Mouse (Mus musculus): ENCODE data around the gene Rbfox3. TPM values are rescaled to one million over a fixed set of nuclear protein-coding genes. Genes with fewer than 3 reads are reported as not detected.
"Not testable (repeated sequence)": the region's sequence is repeated elsewhere in the genome, so short reads cannot be mapped to it uniquely, and the experiment has no call there.

The Rbfox3 gene
- polyA plus RNA-seq, 1 experiment from 2014 or later, result not detected

DNA sequence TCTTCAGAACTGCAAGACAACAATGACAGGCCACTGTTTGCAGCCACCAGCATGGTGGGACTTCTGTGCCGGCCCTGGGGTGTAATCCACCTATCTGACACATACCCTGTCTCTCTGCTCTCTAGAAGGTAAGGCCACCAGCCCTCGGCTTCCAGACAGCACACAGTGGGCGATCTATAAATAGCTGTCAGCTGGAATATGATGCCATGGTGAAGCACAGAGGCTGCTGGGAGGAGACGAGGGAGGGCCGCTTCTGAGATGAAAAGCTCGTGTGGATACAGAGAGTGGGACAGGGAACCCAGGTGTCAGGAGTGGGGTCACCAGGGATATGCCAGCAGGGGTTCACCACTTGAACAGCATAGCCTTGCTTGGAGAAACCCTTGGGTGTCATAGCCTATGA lies 120.0 kb downstream of the Rbfox3 start:
- H3K36me3 ChIP-seq (ENCODE audit: inconsistent target), result no peaks in the 10 kb centered on the region
- WGBS (ENCODE audit: missing documents), result 86% methylated on average over 6 of the region's 6 CpGs
- H3K79me2 ChIP-seq (ENCODE audit: inconsistent target), result no peaks in the 10 kb centered on the region
- no peak overlapping the region for H3K27ac ChIP-seq
- no peak overlapping the region for H3K4me3 ChIP-seq (ENCODE audit: inconsistent target)

GRCm38 (mm10) chr11:118788091-118788490 lies 123.3 kb downstream of the Rbfox3 start:
- no peak overlapping the region for H3K27ac ChIP-seq
- 100% methylated on average over 1 of the region's 1 CpGs for WGBS (ENCODE audit: missing documents)
- no peaks in the 10 kb centered on the region for H3K36me3 ChIP-seq (ENCODE audit: inconsistent target)
- H3K79me2 ChIP-seq (ENCODE audit: inconsistent target), result no peaks in the 10 kb centered on the region
- H3K4me3 ChIP-seq (ENCODE audit: inconsistent target), result no peak overlapping the region

GRCm38 (mm10) chr11:118782677-118783076 lies 128.7 kb downstream of the Rbfox3 start:
- Histone ChIP-seq H3K27ac (no peak overlapping the region), H3K79me2 (ENCODE audit: inconsistent target) (no peaks in the 10 kb centered on the region), H3K4me3 (ENCODE audit: inconsistent target) (no peak overlapping the region), H3K36me3 (ENCODE audit: inconsistent target) (no peaks in the 10 kb centered on the region)
- 89% methylated on average over 5 of the region's 5 CpGs for WGBS (ENCODE audit: missing documents)

DNA sequence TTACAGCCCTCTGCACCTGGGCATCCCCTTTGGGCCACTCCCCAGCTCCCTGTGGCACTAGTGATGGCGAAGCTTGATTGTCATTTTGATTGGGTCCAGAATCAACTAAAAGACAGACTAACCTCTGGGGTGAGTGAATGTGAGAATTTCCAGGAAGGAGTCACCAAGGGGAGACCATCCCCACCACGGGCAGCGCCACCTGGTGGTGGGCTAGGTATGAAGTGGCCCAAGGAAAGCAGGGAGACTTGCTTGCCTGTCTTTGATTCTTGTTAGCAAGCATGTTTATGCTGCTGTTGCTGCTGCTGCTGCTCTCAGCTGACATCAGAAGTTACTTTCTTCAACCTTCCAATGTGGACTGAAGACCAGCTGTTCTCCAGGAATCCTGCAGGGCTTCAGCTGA lies 135.6 kb downstream of the Rbfox3 start:
- no peak overlapping the region for H3K27ac ChIP-seq
- WGBS (ENCODE audit: missing documents), result 18% methylated on average over 3 of the region's 3 CpGs
- no peaks in the 10 kb centered on the region for H3K79me2 ChIP-seq (ENCODE audit: inconsistent target)
- H3K36me3 ChIP-seq (ENCODE audit: inconsistent target), result no peaks in the 10 kb centered on the region
- no peak overlapping the region for H3K4me3 ChIP-seq (ENCODE audit: inconsistent target)

GRCm38 (mm10) chr11:118774777-118775176 lies 136.6 kb downstream of the Rbfox3 start:
- H3K79me2 ChIP-seq (ENCODE audit: inconsistent target); H3K27ac ChIP-seq; H3K4me3 ChIP-seq (ENCODE audit: inconsistent target); H3K36me3 ChIP-seq (ENCODE audit: inconsistent target): not testable (repeated sequence)
- WGBS (ENCODE audit: missing documents), result 67% methylated on average over 2 of the region's 2 CpGs

DNA sequence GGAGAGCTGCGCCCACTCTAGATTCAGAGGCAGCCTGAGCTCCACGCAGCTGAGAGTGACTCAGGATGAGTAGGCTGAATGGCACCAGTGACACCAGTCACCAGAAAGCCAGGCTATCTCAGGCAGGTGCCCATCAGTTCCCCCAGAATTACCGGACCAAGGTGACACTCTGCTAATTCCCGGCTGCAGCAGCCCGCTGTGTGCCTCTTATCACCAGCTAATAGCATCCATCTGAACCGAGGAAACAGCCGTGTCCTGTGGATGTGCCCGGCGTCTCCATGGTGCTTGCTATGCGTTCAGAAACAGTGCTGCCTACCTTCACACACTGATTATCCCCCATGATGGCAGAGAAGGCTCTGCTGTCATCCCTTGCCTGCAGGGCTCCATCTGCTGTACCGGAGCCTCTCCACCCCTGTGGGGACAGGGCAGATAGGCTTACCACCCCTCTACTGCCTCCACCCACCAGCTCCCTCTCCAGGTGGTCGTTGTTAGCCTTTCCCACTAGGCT lies 138.3 kb downstream of the Rbfox3 start:
- H3K27ac ChIP-seq, result no peak overlapping the region
- H3K36me3 ChIP-seq (ENCODE audit: inconsistent target), result no peaks in the 10 kb centered on the region
- H3K4me3 ChIP-seq (ENCODE audit: inconsistent target), result no peak overlapping the region
- no peaks in the 10 kb centered on the region for H3K79me2 ChIP-seq (ENCODE audit: inconsistent target)
- WGBS (ENCODE audit: missing documents), result 72% methylated on average over 12 of the region's 12 CpGs

DNA sequence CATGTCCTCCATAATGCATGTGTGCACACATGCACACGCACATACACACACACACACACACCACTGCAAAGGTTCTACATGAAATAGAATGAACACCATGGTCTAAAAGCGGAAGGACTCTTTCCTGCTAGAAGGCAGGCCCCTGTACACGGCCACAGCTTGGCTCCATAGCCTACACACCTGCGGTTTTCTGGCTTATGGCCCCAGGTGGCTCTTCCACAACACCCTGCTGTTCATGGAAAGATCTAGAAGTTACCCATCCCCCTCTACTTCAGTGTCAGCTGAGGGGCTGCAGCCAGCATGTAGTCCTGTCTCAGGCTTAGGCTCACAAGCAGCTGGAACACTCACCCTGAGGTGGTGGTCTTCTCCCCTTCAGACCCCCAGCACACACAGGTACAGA lies 140.0 kb downstream of the Rbfox3 start:
- H3K27ac ChIP-seq, result no peak overlapping the region
- H3K36me3 ChIP-seq (ENCODE audit: inconsistent target), result no peaks in the 10 kb centered on the region
- H3K4me3 ChIP-seq (ENCODE audit: inconsistent target), result no peak overlapping the region
- WGBS (ENCODE audit: missing documents), result 66% methylated on average over 4 of the region's 4 CpGs
- no peaks in the 10 kb centered on the region for H3K79me2 ChIP-seq (ENCODE audit: inconsistent target)

DNA sequence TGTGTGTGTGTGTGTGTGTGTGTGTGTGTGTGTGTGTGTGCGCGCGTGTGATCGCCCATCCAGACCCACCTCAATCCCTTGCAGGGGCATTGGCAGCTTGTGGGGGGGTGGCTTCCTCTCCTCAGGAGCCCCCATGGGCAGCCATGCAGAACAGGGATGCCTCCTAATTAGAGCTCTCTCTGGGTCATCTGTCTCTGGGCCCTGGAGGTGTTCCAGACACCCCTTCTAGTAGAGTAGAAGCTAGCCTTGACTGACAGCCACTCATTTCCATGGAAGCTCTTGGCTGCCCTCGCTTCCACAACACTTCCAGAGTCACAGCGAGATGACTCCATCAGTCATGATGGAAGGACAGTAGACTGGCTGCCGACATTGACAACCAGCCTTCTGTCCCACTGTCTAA lies 140.6 kb downstream of the Rbfox3 start:
- 94% methylated on average over 4 of the region's 7 CpGs for WGBS (ENCODE audit: missing documents)
- H3K36me3 ChIP-seq (ENCODE audit: inconsistent target), result no peaks in the 10 kb centered on the region
- H3K4me3 ChIP-seq (ENCODE audit: inconsistent target), result no peak overlapping the region

DNA sequence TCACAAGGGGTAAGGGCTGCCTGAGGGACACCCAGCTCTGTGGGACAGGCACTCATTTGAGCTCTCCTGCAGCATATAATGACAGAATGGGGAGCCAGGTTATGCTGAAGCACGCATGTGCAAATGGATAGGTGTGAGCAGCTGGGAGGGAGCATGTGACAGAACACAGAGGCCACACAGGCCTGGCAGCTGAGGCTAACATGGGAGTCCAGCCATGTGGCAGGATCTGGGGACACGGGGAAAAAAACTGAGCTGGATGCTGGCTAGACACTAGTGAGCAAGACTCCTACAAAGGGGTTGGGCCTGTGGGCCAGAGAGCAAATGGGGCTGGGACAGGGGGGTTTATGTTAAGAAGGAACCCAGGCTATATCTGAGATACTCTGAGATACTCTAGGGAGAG lies 141.9 kb downstream of the Rbfox3 start:
- H3K79me2 ChIP-seq (ENCODE audit: inconsistent target), result no peaks in the 10 kb centered on the region

More for the DNA sequence above, 140.6 kb downstream of the Rbfox3 start:
- Histone ChIP-seq H3K79me2 (ENCODE audit: inconsistent target) (no peaks in the 10 kb centered on the region), H3K27ac (no peak overlapping the region)

GRCm38 (mm10) chr11:118768441-118768840 lies 143.0 kb downstream of the Rbfox3 start:
- H3K27ac ChIP-seq, result no peak overlapping the region
- H3K36me3 ChIP-seq (ENCODE audit: inconsistent target), result no peaks in the 10 kb centered on the region
- no peaks in the 10 kb centered on the region for H3K79me2 ChIP-seq (ENCODE audit: inconsistent target)
- whole genome bisulfite sequencing (ENCODE audit: missing documents), result 80% methylated on average over 3 of the region's 3 CpGs
- H3K4me3 ChIP-seq (ENCODE audit: inconsistent target), result no peak overlapping the region

More for the DNA sequence above, 141.9 kb downstream of the Rbfox3 start:
- 71% methylated on average over 2 of the region's 2 CpGs for WGBS (ENCODE audit: missing documents)
- Histone ChIP-seq H3K27ac (no peak overlapping the region), H3K36me3 (ENCODE audit: inconsistent target) (no peaks in the 10 kb centered on the region), H3K4me3 (ENCODE audit: inconsistent target) (no peak overlapping the region)

GRCm38 (mm10) chr11:118767411-118767810 lies 144.0 kb downstream of the Rbfox3 start:
- H3K79me2 ChIP-seq (ENCODE audit: inconsistent target), result no peaks in the 10 kb centered on the region
- no peaks in the 10 kb centered on the region for H3K36me3 ChIP-seq (ENCODE audit: inconsistent target)
- H3K4me3 ChIP-seq (ENCODE audit: inconsistent target), result no peak overlapping the region
- H3K27ac ChIP-seq, result no peak overlapping the region
- 67% methylated on average over 4 of the region's 4 CpGs for WGBS (ENCODE audit: missing documents)

- 88% methylated on average over 12 of the region's 12 CpGs for WGBS (ENCODE audit: missing documents)
- H3K27ac ChIP-seq, result no peak overlapping the region
- H3K4me3 ChIP-seq (ENCODE audit: inconsistent target), result no peak overlapping the region
- H3K36me3 ChIP-seq (ENCODE audit: inconsistent target), result no peaks in the 10 kb centered on the region
- no peaks in the 10 kb centered on the region for H3K79me2 ChIP-seq (ENCODE audit: inconsistent target)
Observed at GRCm38 (mm10) chr11:118760296-118760988, 151.0 kb downstream of the Rbfox3 start.

- 91% methylated on average over 8 of the region's 8 CpGs for WGBS (ENCODE audit: missing documents)
- no peaks in the 10 kb centered on the region for H3K36me3 ChIP-seq (ENCODE audit: inconsistent target)
- no peak overlapping the region for H3K27ac ChIP-seq
- no peaks in the 10 kb centered on the region for H3K79me2 ChIP-seq (ENCODE audit: inconsistent target)
- H3K4me3 ChIP-seq (ENCODE audit: inconsistent target), result no peak overlapping the region
Observed at GRCm38 (mm10) chr11:118759228-118759627, 152.2 kb downstream of the Rbfox3 start.

- 87% methylated on average over 10 of the region's 10 CpGs for WGBS (ENCODE audit: missing documents)
- H3K4me3 ChIP-seq (ENCODE audit: inconsistent target), result no peak overlapping the region
Observed at GRCm38 (mm10) chr11:118758277-118758990, 153.0 kb downstream of the Rbfox3 start.

GRCm38 (mm10) chr11:118757488-118757887 lies 153.9 kb downstream of the Rbfox3 start:
- Histone ChIP-seq H3K79me2 (ENCODE audit: inconsistent target) (no peaks in the 10 kb centered on the region), H3K36me3 (ENCODE audit: inconsistent target) (no peaks in the 10 kb centered on the region), H3K4me3 (ENCODE audit: inconsistent target) (no peak overlapping the region), H3K27ac (no peak overlapping the region)
- 86% methylated on average over 1 of the region's 1 CpGs for WGBS (ENCODE audit: missing documents)

More at GRCm38 (mm10) chr11:118758277-118758990, 153.0 kb downstream of the Rbfox3 start:
- Histone ChIP-seq H3K36me3 (ENCODE audit: inconsistent target) (no peaks in the 10 kb centered on the region), H3K27ac (no peak overlapping the region), H3K79me2 (ENCODE audit: inconsistent target) (no peaks in the 10 kb centered on the region)
